Mouse (Mus musculus): ENCODE measurements around the gene Sf3a2.

DNA sequence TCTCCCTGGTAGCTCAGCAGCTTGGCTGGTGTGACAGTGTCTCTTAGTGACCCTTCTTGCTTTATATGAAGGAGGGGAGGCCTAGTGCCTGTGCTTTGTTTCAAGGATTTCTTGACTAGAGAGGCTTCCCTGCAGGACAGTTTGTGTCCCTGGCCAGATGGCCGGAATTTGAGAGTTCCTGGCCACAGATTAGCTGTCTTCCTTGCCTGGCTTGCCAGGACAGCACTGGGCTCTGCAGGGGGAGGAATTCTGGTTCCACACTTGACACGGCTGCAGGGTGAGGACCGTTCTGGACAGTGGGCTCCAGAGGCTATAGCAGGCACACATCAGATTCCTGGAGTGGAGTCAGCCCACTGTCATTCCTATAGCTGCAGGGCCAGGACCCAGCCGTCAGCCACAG lies 22.3 kb upstream of the Sf3a2 start:
- TF ChIP-seq CTCF (IDR thresholded peaks at IDR 0.05; ENCODE audit: low read depth, low read length) (no peak), POLR2A (IDR thresholded peaks at IDR 0.05; ENCODE audit: extremely low read depth, insufficient read depth, low read length) (no peak)
